Mouse (Mus musculus) hindbrain, embryonic 12.5 days (tissue): ENCODE results near the gene Fbxl20. TPM values are rescaled to one million over a fixed set of nuclear protein-coding genes. Genes with fewer than 3 reads are reported as not detected.

Experiments used
- ATAC-seq: fragments of 200-750 bp; cut with Nextera tagmentation; 2 replicates; pipeline ENCODE4 v1.8.0; 2017; ENCODE audit warnings: moderate TSS enrichment; ENCODE audit not compliant: low FRiP score
- H3K27ac ChIP-seq: fragments of 300-500 bp; sonication (generic); 2 replicates; pipeline ENCODE4 v1.5.1; 2016; ENCODE audit warnings: mild to moderate bottlenecking
- H3K27me3 ChIP-seq: fragments of 300-500 bp; sonication (generic); 2 replicates; pipeline ENCODE4 v1.6.1; 2016; ENCODE audit warnings: mild to moderate bottlenecking
- H3K36me3 ChIP-seq: fragments of 300-500 bp; sonication (generic); 2 replicates; pipeline ENCODE4 v1.6.1; 2016; ENCODE audit warnings: mild to moderate bottlenecking
- H3K4me1 ChIP-seq: fragments of 300-500 bp; sonication (generic); 2 replicates; pipeline ENCODE4 v1.6.1; 2016
- H3K4me2 ChIP-seq: fragments of 300-500 bp; sonication (generic); replicated peaks from 2 replicates; pipeline ENCODE4 v1.6.1; 2016; ENCODE audit warnings: mild to moderate bottlenecking
- H3K4me3 ChIP-seq: fragments of 300-500 bp; sonication (generic); 2 replicates; pipeline ENCODE4 v1.5.1; 2016; ENCODE audit warnings: mild to moderate bottlenecking
- H3K9ac ChIP-seq: fragments of 300-500 bp; sonication (generic); 2 replicates; pipeline ENCODE4 v1.6.1; 2016; ENCODE audit warnings: mild to moderate bottlenecking, moderate library complexity
- H3K9me3 ChIP-seq: fragments of 300-500 bp; sonication (generic); replicated peaks from 2 replicates; pipeline ENCODE4 v1.6.1; 2016; ENCODE audit warnings: mild to moderate bottlenecking
- WGBS: fragments of 180-500 bp; shearing (Covaris S2); methylation state at CpG from one replicate; pipeline ENCODE4 v1.1.7; 2016; 5-methylcytosine and 5-hydroxymethylcytosine counted together
- polyA plus RNA-seq: library from polyadenylated mRNA; unstranded; fragments of >200 nt; fragmentation: Nextera tagmentation; extraction: Ambion mirVana; gene quantifications from 2 replicates; pipeline ENCODE4 v1.2.1, GENCODE M21; 2016

Fbxl20 gene
- polyA plus RNA-seq, 1 experiment from 2014 or later: 31.1 TPM

DNA sequence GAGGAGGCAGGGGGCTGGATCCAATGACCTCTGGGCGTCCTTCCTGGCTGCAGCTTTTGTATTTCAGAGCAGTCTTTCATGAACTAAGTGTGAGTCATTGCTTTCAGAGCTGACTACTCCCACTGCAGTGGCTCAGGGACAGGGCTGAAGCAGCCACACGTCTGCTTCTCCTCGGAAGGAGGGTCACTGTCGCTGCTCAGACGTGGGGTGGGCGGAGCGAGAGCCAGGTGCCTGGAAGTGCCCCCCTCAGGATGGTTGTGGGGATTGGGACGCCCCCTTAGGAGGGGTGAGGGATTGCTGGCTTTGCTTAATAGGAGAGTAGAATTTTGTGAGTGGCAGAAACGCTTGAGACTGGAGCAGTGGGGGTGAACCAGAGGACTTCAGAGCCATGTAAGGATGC lies 92.7 kb downstream of the Fbxl20 start:
- H3K27ac ChIP-seq: no peak overlapping the region
- no peaks in the 10 kb centered on the region for H3K9me3 ChIP-seq
- ATAC-seq: no peak
- no peaks in the 10 kb centered on the region for H3K36me3 ChIP-seq
- H3K4me3 ChIP-seq: no peak overlapping the region
- 30% methylated on average over 9 of the region's 9 CpGs for WGBS
- H3K4me1 ChIP-seq: peaks cover 27% of the 10 kb centered on the region
- H3K9ac ChIP-seq: no peak overlapping the region
- peaks cover 27% of the 10 kb centered on the region for H3K27me3 ChIP-seq
- H3K4me2 ChIP-seq: no peak overlapping the region

DNA sequence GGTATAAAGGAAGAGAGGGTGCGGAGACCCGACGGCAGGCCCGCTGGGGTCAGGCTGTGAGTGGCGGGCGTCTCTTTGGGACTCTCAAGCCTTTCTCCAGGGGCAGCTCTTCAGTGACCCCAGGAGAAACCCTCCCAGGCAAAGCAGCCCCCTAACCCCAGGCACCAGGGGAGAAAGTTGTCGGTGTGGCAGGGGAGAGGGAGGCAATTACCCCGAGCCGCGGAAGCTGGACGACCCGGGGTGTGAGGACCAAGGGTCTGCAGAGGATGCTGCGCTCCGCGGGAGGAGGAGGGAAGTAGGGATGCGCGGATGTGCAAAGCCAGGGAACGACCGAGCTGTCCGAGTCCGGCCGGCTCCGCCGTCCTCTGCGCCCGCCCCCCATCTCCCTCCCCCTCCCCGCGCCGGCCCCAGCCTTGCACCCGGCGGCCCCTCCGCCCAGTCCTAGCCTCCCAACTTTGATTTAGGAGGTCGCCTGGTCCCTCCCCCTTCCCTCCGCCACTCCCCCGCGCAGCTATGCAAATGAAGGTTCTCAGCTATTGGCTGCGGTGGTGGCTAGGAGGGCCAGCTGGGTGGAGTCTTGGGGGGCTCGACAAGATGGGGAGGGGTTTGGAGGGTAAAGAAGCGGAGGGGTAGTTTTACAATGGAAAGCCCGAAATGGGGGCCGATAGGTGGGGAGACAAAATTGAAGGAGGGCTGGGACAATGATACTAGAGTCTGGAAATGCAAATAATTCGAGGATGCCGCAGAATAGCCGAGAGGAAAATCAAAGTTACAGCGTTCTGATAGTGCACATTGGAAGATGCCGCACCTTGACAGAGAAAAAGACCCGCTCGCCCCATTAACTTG lies 97.0 kb downstream of the Fbxl20 start, which contains the start of gene Stac2:
Stac2 (minus strand) TSS at position 474 of the 846 bp plus-strand sequence.
- ATAC-seq: peak; percentile 81
- 2% methylated on average over 32 of the region's 48 CpGs for WGBS
- H3K27me3 ChIP-seq: peaks cover 64% of the 10 kb centered on the region

GRCm38 (mm10) chr11:98052129-98052988 lies 97.8 kb downstream of the Fbxl20 start:
- peak; percentile 20; the same call in 1 of the 2 replicates for ATAC-seq

More for the DNA sequence above, 97.0 kb downstream of the Fbxl20 start, which contains the start of gene Stac2:
- Histone ChIP-seq H3K9ac (peak within 1 kb of the TSS; percentile 65), H3K4me1 (peaks cover 19% of the 10 kb centered on the region), H3K4me3 (peak within 1 kb of the TSS; percentile 50), H3K27ac (no peak within 1 kb of the TSS), H3K4me2 (peak within 1 kb of the TSS; percentile 73), H3K36me3 (no peaks in the 10 kb centered on the region), H3K9me3 (no peaks in the 10 kb centered on the region)

GRCm38 (mm10) chr11:98051611-98052128 lies 98.5 kb downstream of the Fbxl20 start:
- 4% methylated on average over 12 of the region's 12 CpGs for WGBS
- Histone ChIP-seq H3K36me3 (no peaks in the 10 kb centered on the region), H3K27ac (no peak overlapping the region), H3K4me2 (peak overlapping the region; percentile 73), H3K9ac (no peak overlapping the region), H3K27me3 (peaks cover 67% of the 10 kb centered on the region), H3K9me3 (no peaks in the 10 kb centered on the region), H3K4me1 (peaks cover 13% of the 10 kb centered on the region), H3K4me3 (peak overlapping the region; percentile 50)
- no peak for ATAC-seq

More at GRCm38 (mm10) chr11:98052129-98052988, 97.8 kb downstream of the Fbxl20 start:
- H3K27me3 ChIP-seq: peaks cover 67% of the 10 kb centered on the region
- no peaks in the 10 kb centered on the region for H3K9me3 ChIP-seq
- peak overlapping the region; percentile 50 for H3K4me3 ChIP-seq
- H3K36me3 ChIP-seq: no peaks in the 10 kb centered on the region
- H3K4me1 ChIP-seq: peaks cover 16% of the 10 kb centered on the region
- no peak overlapping the region for H3K27ac ChIP-seq
- WGBS: under 1% methylated on average over 83 of the region's 83 CpGs
- H3K9ac ChIP-seq: peak overlapping the region; percentile 65
- H3K4me2 ChIP-seq: peak overlapping the region; percentile 73

DNA sequence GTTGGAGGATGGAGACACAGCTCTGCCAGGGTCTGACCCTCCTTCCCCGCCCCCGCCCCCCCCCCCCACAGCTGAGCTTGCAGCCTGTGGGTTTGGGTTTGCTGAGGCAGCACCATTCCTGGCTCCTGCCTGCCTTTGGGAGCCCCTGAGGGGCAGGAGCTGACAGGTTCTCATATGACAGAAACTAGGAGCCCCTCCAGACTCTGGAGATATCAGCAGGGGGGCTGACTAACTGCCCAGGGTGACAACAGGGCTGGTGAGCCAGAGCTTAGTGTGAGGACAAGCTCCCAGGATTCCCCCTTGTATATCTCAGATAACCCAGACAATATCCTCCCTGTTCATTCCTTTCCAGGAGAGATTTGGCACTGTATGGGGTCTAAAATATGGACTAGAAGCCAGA lies 99.3 kb downstream of the Fbxl20 start:
- H3K36me3 ChIP-seq: no peaks in the 10 kb centered on the region
- WGBS: 33% methylated on average over 2 of the region's 2 CpGs
- no peaks in the 10 kb centered on the region for H3K9me3 ChIP-seq
- H3K9ac ChIP-seq: no peak overlapping the region; the same call in 1 of the 2 replicates
- H3K27ac ChIP-seq: no peak overlapping the region
- H3K4me2 ChIP-seq: no peak overlapping the region
- no peak overlapping the region for H3K4me3 ChIP-seq
- ATAC-seq: no peak
- peaks cover 67% of the 10 kb centered on the region for H3K27me3 ChIP-seq
- peaks cover 13% of the 10 kb centered on the region for H3K4me1 ChIP-seq

DNA sequence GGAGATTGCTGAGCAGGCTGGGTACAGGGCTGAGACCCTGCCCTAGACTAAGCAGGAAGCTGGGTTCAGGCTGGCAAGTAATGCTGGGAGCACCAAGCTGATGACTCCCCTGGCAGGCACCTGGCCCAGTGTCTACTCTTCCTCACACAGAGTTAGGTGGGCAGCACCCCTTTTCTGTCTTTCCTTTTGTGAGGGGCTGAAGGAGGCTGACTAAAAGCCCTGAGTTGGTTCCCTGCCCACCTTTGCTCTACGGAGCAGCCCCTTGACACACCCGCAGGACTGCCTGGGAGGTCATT lies 99.7 kb downstream of the Fbxl20 start:
- Histone ChIP-seq H3K36me3 (no peaks in the 10 kb centered on the region), H3K9me3 (no peaks in the 10 kb centered on the region), H3K9ac (no peak overlapping the region), H3K27me3 (peaks cover 63% of the 10 kb centered on the region), H3K4me3 (no peak overlapping the region), H3K4me2 (no peak overlapping the region), H3K4me1 (peaks cover 13% of the 10 kb centered on the region), H3K27ac (no peak overlapping the region)
- WGBS: 23% methylated on average over 2 of the region's 2 CpGs
- no peak for ATAC-seq

DNA sequence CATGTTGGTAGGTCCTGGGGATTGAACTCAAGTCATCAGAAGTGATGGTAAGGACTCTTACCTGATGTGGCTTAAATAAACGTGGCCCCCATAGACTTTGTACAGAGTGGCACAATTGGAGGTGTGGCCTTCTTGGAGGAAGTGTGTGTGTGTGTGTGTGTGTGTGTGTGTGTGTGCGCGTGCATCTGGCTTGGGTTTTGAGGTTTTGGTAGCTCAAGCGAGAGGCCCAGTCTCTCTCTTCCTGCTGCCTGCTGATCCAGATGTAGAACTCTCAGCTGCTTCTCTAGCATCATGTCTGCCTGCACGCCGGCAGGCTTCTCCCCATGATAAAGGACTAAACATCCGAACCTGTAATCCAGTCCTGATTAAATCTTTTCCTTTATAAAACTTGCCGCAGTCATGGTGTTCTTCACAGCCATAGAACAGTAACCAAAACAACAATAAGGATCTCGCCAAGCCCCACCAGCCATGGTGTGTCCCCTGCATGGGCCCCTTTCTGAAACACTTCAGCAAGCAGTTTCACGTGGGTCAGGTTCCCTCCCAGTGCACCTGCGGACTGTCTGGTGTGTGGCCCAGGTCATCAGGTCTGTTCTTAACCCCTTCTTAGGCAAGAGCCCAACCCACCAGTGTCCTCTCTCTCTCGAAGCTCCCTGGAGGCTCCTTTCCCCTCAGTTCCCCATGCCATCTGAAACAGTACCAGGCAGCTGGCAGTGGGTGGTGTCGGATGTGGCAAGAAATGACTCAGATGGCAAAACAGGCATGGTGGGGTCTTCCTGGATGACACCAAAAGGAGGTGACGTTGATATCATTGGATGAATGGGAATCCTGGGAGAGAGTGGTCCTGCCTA lies 100.3 kb downstream of the Fbxl20 start:
- Histone ChIP-seq H3K36me3 (no peaks in the 10 kb centered on the region), H3K4me1 (peaks cover 13% of the 10 kb centered on the region), H3K27ac (no peak overlapping the region), H3K27me3 (peaks cover 57% of the 10 kb centered on the region), H3K4me3 (no peak overlapping the region), H3K9me3 (no peaks in the 10 kb centered on the region), H3K4me2 (no peak overlapping the region), H3K9ac (no peak overlapping the region)
- 79% methylated on average over 14 of the region's 14 CpGs for WGBS
- ATAC-seq: no peak

DNA sequence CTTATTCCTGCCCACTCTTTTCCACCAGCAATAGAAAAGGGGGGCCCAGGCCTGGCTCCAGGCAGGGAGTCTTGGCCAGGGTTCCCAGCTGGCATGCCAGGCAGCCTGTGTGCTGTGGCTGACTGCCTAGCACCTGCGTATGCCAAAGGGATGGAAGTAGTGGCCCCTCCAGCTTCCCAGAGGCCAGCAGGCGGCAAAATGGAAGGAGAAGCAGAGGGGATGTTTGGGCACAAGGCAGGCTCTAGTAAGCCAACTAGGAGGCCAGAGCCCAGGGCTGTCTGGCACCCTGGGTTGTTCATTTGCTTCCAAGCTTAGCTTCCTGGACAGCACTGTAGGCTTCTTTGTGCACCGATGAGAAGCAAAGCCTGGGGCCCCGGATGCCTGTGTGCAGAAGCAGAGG lies 102.5 kb downstream of the Fbxl20 start:
- Histone ChIP-seq H3K4me1 (peaks cover 9% of the 10 kb centered on the region), H3K27ac (no peak overlapping the region), H3K4me3 (no peak overlapping the region), H3K9me3 (no peaks in the 10 kb centered on the region), H3K9ac (no peak overlapping the region), H3K4me2 (no peak overlapping the region), H3K36me3 (no peaks in the 10 kb centered on the region), H3K27me3 (peaks cover 46% of the 10 kb centered on the region)
- no peak for ATAC-seq
- 80% methylated on average over 4 of the region's 4 CpGs for WGBS

- WGBS: 67% methylated on average over 1 of the region's 1 CpGs
- Histone ChIP-seq H3K4me2 (no peak overlapping the region), H3K27ac (no peak overlapping the region), H3K9ac (no peak overlapping the region), H3K4me3 (no peak overlapping the region), H3K4me1 (peaks cover 2% of the 10 kb centered on the region; the same call in 1 of the 2 replicates), H3K36me3 (no peaks in the 10 kb centered on the region), H3K9me3 (no peaks in the 10 kb centered on the region), H3K27me3 (peaks cover 33% of the 10 kb centered on the region)
- no peak for ATAC-seq
These were observed 103.7 kb downstream of the Fbxl20 start for GRCm38 (mm10) chr11:98046466-98046865.

GRCm38 (mm10) chr11:98045596-98045995 lies 104.6 kb downstream of the Fbxl20 start:
- no peak overlapping the region for H3K4me2 ChIP-seq
- no peak overlapping the region for H3K4me3 ChIP-seq
- WGBS: 66% methylated on average over 4 of the region's 4 CpGs
- no peak overlapping the region for H3K9ac ChIP-seq
- H3K27me3 ChIP-seq: peaks cover 25% of the 10 kb centered on the region
- no peaks in the 10 kb centered on the region for H3K9me3 ChIP-seq
- no peak overlapping the region for H3K27ac ChIP-seq
- no peaks in the 10 kb centered on the region for H3K36me3 ChIP-seq
- no peaks in the 10 kb centered on the region for H3K4me1 ChIP-seq
- no peak for ATAC-seq

DNA sequence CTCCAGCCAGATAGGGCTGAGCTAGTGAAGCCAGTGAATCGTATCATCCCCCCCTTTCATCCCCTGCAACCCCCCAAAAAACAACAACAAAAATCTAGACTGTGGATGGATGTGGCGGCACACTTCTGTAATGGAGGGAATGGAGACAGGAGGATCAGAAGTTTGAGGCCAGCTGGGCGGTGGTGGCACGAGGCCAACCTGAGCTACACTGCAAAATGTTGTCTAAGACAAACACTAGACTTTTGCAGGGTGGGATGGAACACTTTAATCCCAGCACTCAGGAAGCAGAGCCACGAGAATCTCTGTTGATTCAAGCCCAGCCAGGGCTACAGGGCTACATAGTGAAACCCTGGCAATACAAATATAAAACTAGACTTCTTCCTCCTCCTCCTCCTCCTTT lies 106.1 kb downstream of the Fbxl20 start:
- Histone ChIP-seq H3K4me1 (no peaks in the 10 kb centered on the region), H3K27ac (no peak overlapping the region), H3K9ac (no peak overlapping the region), H3K36me3 (no peaks in the 10 kb centered on the region), H3K27me3 (peaks cover 9% of the 10 kb centered on the region), H3K4me2 (no peak overlapping the region), H3K9me3 (no peaks in the 10 kb centered on the region), H3K4me3 (no peak overlapping the region)
- ATAC-seq: no peak
- WGBS: 71% methylated on average over 5 of the region's 5 CpGs
